Mouse (Mus musculus) liver, adult 2 months (tissue): ENCODE results near the gene N4bp2l2. TPM values are rescaled to one million over a fixed set of nuclear protein-coding genes. Genes with fewer than 3 reads are reported as not detected.

Experiments
- DNase-seq: peaks from one replicate; pipeline ENCODE4 v3.0.0-alpha.2; 2011; ENCODE audit warnings: low read depth, low spot score; ENCODE audit errors: extremely low read depth
- H3K27ac ChIP-seq: fragments of 200-500 bp; replicated peaks from 2 replicates; pipeline ENCODE4 v1.5.1; 2012; ENCODE audit warnings: low read depth, mild to moderate bottlenecking, control low read depth, inconsistent platforms, low read length; ENCODE audit not compliant: insufficient read depth
- H3K27me3 ChIP-seq: fragments of 200-500 bp; 2 replicates; pipeline ENCODE4 v1.6.1; 2012; ENCODE audit warnings: mild to moderate bottlenecking, moderate library complexity, low read length, inconsistent platforms; ENCODE audit not compliant: control insufficient read depth, insufficient read depth
- H3K36me3 ChIP-seq: fragments of 200-500 bp; 2 replicates; pipeline ENCODE4 v1.6.1; 2012; ENCODE audit warnings: low read length, inconsistent platforms; ENCODE audit not compliant: control insufficient read depth, insufficient read depth
- H3K4me1 ChIP-seq: fragments of 200-500 bp; 2 replicates; pipeline ENCODE4 v1.6.1; 2011; ENCODE audit warnings: low read length; ENCODE audit not compliant: control insufficient read depth, insufficient read depth
- H3K4me3 ChIP-seq: fragments of 200-500 bp; 2 replicates; pipeline ENCODE4 v1.5.1; 2011; ENCODE audit warnings: low read depth, mild to moderate bottlenecking, control low read depth, low read length, moderate library complexity; ENCODE audit not compliant: insufficient read depth
- H3K79me2 ChIP-seq: fragments of 200-500 bp; 2 replicates; pipeline ENCODE4 v1.6.1; 2012; ENCODE audit warnings: inconsistent platforms, mild to moderate bottlenecking, low read length, moderate library complexity; ENCODE audit not compliant: control insufficient read depth, insufficient read depth
- H3K9ac ChIP-seq: fragments of 200-500 bp; 2 replicates; pipeline ENCODE4 v1.6.1; 2012; ENCODE audit warnings: low read depth, mild to moderate bottlenecking, control low read depth, inconsistent platforms, low read length
- CTCF ChIP-seq: fragments of 200-500 bp; IDR thresholded peaks from 2 replicates; pipeline ENCODE4 v1.5.1; 2011; ENCODE audit warnings: low read depth, low read length, control low read depth
- POLR2A ChIP-seq: fragments of 200-500 bp; IDR thresholded peaks from 2 replicates; pipeline ENCODE4 v1.6.1; 2011; ENCODE audit warnings: low read length, control low read depth; ENCODE audit not compliant: insufficient read depth; ENCODE audit errors: extremely low read depth
- WGBS: fragments of 180-500 bp; shearing (Covaris S2); methylation state at CpG from one replicate; pipeline ENCODE4 v1.1.7; 2018; 5-methylcytosine and 5-hydroxymethylcytosine counted together
- polyA plus RNA-seq: library from polyadenylated mRNA; depleted of rRNA; stranded (reverse); fragments of >200 nt; gene quantifications from 2 replicates; pipeline ENCODE4 v1.2.3, GENCODE M21; 2012
- total RNA-seq: library from RNA; depleted of rRNA; stranded (reverse); fragments of >200 nt; gene quantifications from 2 replicates; pipeline ENCODE4 v1.2.3, GENCODE M21; 2014

Gene N4bp2l2
- total and polyA plus RNA-seq, 2 experiments: 6.9 to 60.5 TPM

GRCm38 (mm10) chr5:150570496-150571219 is 95.3 kb downstream of the N4bp2l2 start:
- Histone ChIP-seq H3K27ac (no peak overlapping the region), H3K9ac (no peak overlapping the region), H3K27me3 (no peaks in the 10 kb centered on the region), H3K4me3 (no peak overlapping the region), H3K4me1 (peaks cover 2% of the 10 kb centered on the region; the same call in 1 of the 2 replicates), H3K36me3 (peaks cover 55% of the 10 kb centered on the region), H3K79me2 (no peaks in the 10 kb centered on the region)
- DNase-seq: no peak
- WGBS: 92% methylated on average over 11 of the region's 11 CpGs
- no peak for TF ChIP-seq CTCF
- no peak for TF ChIP-seq POLR2A

GRCm38 (mm10) chr5:150566971-150567370 is 99.0 kb downstream of the N4bp2l2 start:
- DNase-seq: no peak
- Histone ChIP-seq H3K36me3 (peaks cover 20% of the 10 kb centered on the region), H3K9ac (no peak overlapping the region), H3K27me3 (no peaks in the 10 kb centered on the region), H3K4me1 (peaks cover 2% of the 10 kb centered on the region; the same call in 1 of the 2 replicates), H3K79me2 (no peaks in the 10 kb centered on the region), H3K4me3 (no peak overlapping the region), H3K27ac (no peak overlapping the region)
- TF ChIP-seq CTCF (no peak), POLR2A (no peak)
- 91% methylated on average over 5 of the region's 5 CpGs for WGBS

- peaks cover 16% of the 10 kb centered on the region for H3K36me3 ChIP-seq
- 56% methylated on average over 3 of the region's 3 CpGs for WGBS
Measured at GRCm38 (mm10) chr5:150566226-150566625, 99.8 kb downstream of the N4bp2l2 start.

GRCm38 (mm10) chr5:150564426-150564825 is 101.6 kb downstream of the N4bp2l2 start:
- no peak overlapping the region for H3K4me3 ChIP-seq
- 94% methylated on average over 6 of the region's 6 CpGs for WGBS
- H3K27ac ChIP-seq: no peak overlapping the region
- peaks cover 2% of the 10 kb centered on the region; the same call in 1 of the 2 replicates for H3K4me1 ChIP-seq
- no peak overlapping the region for H3K9ac ChIP-seq
- H3K36me3 ChIP-seq: peaks cover 8% of the 10 kb centered on the region; the same call in 1 of the 2 replicates
- no peaks in the 10 kb centered on the region for H3K79me2 ChIP-seq
- no peak for DNase-seq
- TF ChIP-seq CTCF (no peak), POLR2A (no peak)
- H3K27me3 ChIP-seq: no peaks in the 10 kb centered on the region

More at GRCm38 (mm10) chr5:150566226-150566625, 99.8 kb downstream of the N4bp2l2 start:
- Histone ChIP-seq H3K4me1 (peaks cover 2% of the 10 kb centered on the region; the same call in 1 of the 2 replicates), H3K27ac (no peak overlapping the region), H3K27me3 (no peaks in the 10 kb centered on the region), H3K9ac (no peak overlapping the region), H3K79me2 (no peaks in the 10 kb centered on the region), H3K4me3 (no peak overlapping the region)
- TF ChIP-seq CTCF (no peak), POLR2A (no peak)
- DNase-seq: no peak

- no peak for DNase-seq
- TF ChIP-seq CTCF (no peak), POLR2A (no peak)
- H3K27me3 ChIP-seq: no peaks in the 10 kb centered on the region
- peaks cover 2% of the 10 kb centered on the region; the same call in 1 of the 2 replicates for H3K4me1 ChIP-seq
- H3K9ac ChIP-seq: no peak overlapping the region
- H3K79me2 ChIP-seq: no peaks in the 10 kb centered on the region
- H3K27ac ChIP-seq: no peak overlapping the region
- 0 out of 2 replicates have a peak, but pooled peaks cover 2% of the 10 kb centered on the region for H3K36me3 ChIP-seq
- no peak overlapping the region for H3K4me3 ChIP-seq
- WGBS: 88% methylated on average over 5 of the region's 5 CpGs
Measured at GRCm38 (mm10) chr5:150561783-150562182, 104.2 kb downstream of the N4bp2l2 start.

- Histone ChIP-seq H3K27ac (no peak overlapping the region), H3K36me3 (0 out of 2 replicates have a peak, but pooled peaks cover 2% of the 10 kb centered on the region), H3K4me3 (no peak overlapping the region), H3K79me2 (no peaks in the 10 kb centered on the region), H3K9ac (no peak overlapping the region), H3K27me3 (no peaks in the 10 kb centered on the region), H3K4me1 (peaks cover 2% of the 10 kb centered on the region; the same call in 1 of the 2 replicates)
- no peak for TF ChIP-seq POLR2A
- TF ChIP-seq CTCF: no peak
- DNase-seq: no peak
Measured at GRCm38 (mm10) chr5:150561376-150561775, 104.6 kb downstream of the N4bp2l2 start.
